Mouse (Mus musculus): ENCODE measurements around the gene Ide. TPM values are rescaled to one million over a fixed set of nuclear protein-coding genes. Genes with fewer than 3 reads are reported as not detected.

Ide gene
- polyA plus RNA-seq, 1 experiment from 2014 or later: 16.5 TPM

DNA sequence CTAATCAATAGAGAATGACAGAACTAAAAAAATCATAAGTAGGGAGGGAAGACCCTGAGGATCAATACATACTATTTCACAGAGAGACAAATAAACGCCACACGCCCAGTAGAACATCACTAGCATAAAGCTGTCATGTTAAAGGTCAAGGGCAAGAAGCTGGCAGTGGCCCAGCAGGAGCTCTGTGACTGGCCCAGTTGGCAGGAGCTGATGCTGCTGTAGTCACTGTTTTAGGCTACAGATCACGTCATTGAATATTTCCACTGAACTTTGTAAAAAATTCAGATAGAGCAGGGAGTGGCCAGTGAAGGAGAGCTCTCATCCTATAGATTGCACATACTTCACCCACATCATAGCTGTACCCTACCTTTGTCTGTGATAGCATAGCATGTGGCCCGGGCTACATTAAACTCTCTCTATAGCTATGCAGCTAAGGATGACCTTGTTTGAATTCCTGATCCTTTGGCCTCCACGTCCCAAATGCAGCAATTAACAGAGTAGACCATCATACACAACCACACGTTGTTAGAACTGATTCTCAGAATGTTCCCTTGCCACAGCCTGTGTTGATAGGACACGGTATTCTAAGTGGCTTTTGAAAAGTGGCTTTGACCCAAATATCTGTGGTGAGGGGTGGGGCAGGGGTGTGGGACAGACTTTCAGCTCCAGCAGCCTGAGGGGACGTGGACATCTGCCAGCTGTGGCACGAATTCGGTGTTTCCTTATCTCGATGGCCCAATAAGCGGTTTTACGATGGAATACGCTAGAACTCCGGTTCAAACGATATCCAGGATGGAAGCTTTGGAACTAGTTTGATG, 16.6 kb downstream of the Ide start:
- H3K36me3 ChIP-seq (replicated peaks; ENCODE audit: insufficient read depth, low read length): peaks cover 19% of the 10 kb centered on the region; the same call in 1 of the 2 replicates
- no peak overlapping the region for H3K4me3 ChIP-seq (ENCODE audit: low read depth, low read length)
- DNase-seq (peak; percentile 16), ATAC-seq (no peak)
- no peak overlapping the region for H3K4me2 ChIP-seq (ENCODE audit: low read depth, low read length)
- H3K27ac ChIP-seq (ENCODE audit: low read depth): no peak overlapping the region
- WGBS (ENCODE audit: insufficient replicate concordance): 73% methylated on average over 16 of the region's 16 CpGs
- no peaks in the 10 kb centered on the region for H3K27me3 ChIP-seq (ENCODE audit: insufficient read depth, low read length)
- TF ChIP-seq CTCF (IDR thresholded peaks at IDR 0.05; ENCODE audit: low read depth) (no peak), EP300 (IDR thresholded peaks at IDR 0.05; ENCODE audit: low read depth) (no peak)
- H3K9ac ChIP-seq (replicated peaks): no peak overlapping the region
- no peaks in the 10 kb centered on the region for H3K9me3 ChIP-seq (ENCODE audit: low read length)
- no peaks in the 10 kb centered on the region for H3K4me1 ChIP-seq (ENCODE audit: insufficient read depth)

DNA sequence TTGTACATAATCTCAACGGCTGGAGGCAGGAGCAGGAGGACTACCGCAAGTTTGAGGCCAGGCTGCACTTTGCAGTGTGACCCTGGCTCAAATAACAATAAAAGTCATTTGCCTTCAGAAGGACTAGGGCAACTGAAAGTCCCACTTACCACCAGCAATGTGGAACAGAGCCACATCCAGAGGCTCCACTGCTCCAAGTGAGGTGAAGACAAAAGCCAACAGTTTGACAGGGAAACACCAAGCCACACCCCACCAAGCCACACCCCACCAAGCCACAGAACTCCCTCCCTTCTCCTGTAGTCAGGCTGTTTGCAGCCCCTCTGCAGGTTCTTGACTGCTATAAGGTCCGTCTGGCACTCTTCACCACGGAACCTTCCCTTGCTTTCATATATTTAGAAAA, 20.3 kb downstream of the Ide start:
- peaks cover 44% of the 10 kb centered on the region; the same call in 1 of the 2 replicates for H3K36me3 ChIP-seq (replicated peaks; ENCODE audit: insufficient read depth, low read length)

DNA sequence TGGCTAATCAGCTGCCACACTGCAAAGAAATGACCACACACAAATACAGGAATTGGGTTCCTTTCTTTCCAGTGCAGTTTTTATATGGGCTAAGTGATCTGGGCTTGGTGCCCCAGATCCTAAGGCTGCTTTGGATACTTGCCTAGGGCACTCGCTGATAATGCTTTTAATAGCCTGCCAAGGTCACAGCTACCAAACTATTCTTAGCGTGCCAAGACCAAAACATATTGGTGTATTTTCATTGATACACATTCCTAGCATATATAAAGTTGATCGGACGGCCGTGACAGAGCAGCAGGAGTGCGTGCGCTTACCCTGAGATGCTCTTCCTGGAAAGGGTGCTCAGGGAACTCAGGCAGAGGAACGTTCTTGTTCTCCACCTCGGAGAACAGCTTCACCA, 22.6 kb downstream of the Ide start:
- Histone ChIP-seq H3K9ac (replicated peaks) (no peak overlapping the region), H3K4me2 (ENCODE audit: low read depth, low read length) (no peak overlapping the region), H3K36me3 (replicated peaks; ENCODE audit: insufficient read depth, low read length) (peaks cover 49% of the 10 kb centered on the region), H3K27ac (ENCODE audit: low read depth) (no peak overlapping the region), H3K4me1 (ENCODE audit: insufficient read depth) (no peaks in the 10 kb centered on the region), H3K27me3 (ENCODE audit: insufficient read depth, low read length) (no peaks in the 10 kb centered on the region), H3K4me3 (ENCODE audit: low read depth, low read length) (no peak overlapping the region), H3K9me3 (ENCODE audit: low read length) (no peaks in the 10 kb centered on the region)
- TF ChIP-seq EP300 (IDR thresholded peaks at IDR 0.05; ENCODE audit: low read depth) (no peak), CTCF (IDR thresholded peaks at IDR 0.05; ENCODE audit: low read depth) (no peak)
- DNase-seq: no peak
- ATAC-seq: no peak
- 86% methylated on average over 9 of the region's 9 CpGs for WGBS (ENCODE audit: insufficient replicate concordance)

More for the DNA sequence above, 20.3 kb downstream of the Ide start:
- DNase-seq (no peak), ATAC-seq (no peak)
- H3K4me1 ChIP-seq (ENCODE audit: insufficient read depth): no peaks in the 10 kb centered on the region
- no peak overlapping the region for H3K4me3 ChIP-seq (ENCODE audit: low read depth, low read length)
- TF ChIP-seq CTCF (IDR thresholded peaks at IDR 0.05; ENCODE audit: low read depth): no peak
- TF ChIP-seq EP300 (IDR thresholded peaks at IDR 0.05; ENCODE audit: low read depth): no peak
- no peak overlapping the region for H3K27ac ChIP-seq (ENCODE audit: low read depth)
- H3K9ac ChIP-seq (replicated peaks): no peak overlapping the region
- no peak overlapping the region for H3K4me2 ChIP-seq (ENCODE audit: low read depth, low read length)
- WGBS (ENCODE audit: insufficient replicate concordance): 86% methylated on average over 4 of the region's 4 CpGs
- no peaks in the 10 kb centered on the region for H3K9me3 ChIP-seq (ENCODE audit: low read length)
- no peaks in the 10 kb centered on the region for H3K27me3 ChIP-seq (ENCODE audit: insufficient read depth, low read length)

DNA sequence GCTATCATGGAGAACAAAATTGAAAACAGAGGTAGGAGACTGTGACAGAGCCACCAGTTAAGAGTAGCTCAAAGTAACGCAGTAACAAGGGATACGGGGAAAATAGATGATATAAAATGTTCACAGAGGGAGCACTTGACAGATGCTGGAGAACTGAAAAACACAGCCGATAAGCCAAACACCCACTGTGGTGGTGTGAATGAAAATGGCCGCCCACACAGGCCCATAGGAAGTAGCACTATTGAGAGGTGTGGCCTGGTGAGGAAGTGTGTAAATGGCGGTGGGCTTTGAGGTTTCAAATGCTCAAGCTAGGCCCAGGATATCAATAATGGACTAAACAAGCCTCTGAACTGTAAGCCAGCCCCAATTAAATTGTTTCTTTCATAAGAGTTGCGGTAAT, 26.2 kb downstream of the Ide start:
- DNase-seq (no peak), ATAC-seq (no peak)
- no peak overlapping the region for H3K4me3 ChIP-seq (ENCODE audit: low read depth, low read length)
- no peak overlapping the region for H3K4me2 ChIP-seq (ENCODE audit: low read depth, low read length)
- no peaks in the 10 kb centered on the region for H3K27me3 ChIP-seq (ENCODE audit: insufficient read depth, low read length)
- 80% methylated on average over 6 of the region's 6 CpGs for WGBS (ENCODE audit: insufficient replicate concordance)
- H3K9me3 ChIP-seq (ENCODE audit: low read length): no peaks in the 10 kb centered on the region
- no peak overlapping the region for H3K27ac ChIP-seq (ENCODE audit: low read depth)
- H3K9ac ChIP-seq (replicated peaks): no peak overlapping the region
- H3K36me3 ChIP-seq (replicated peaks; ENCODE audit: insufficient read depth, low read length): peaks cover 47% of the 10 kb centered on the region
- no peaks in the 10 kb centered on the region for H3K4me1 ChIP-seq (ENCODE audit: insufficient read depth)
- no peak for TF ChIP-seq EP300 (IDR thresholded peaks at IDR 0.05; ENCODE audit: low read depth)
- no peak for TF ChIP-seq CTCF (IDR thresholded peaks at IDR 0.05; ENCODE audit: low read depth)

DNA sequence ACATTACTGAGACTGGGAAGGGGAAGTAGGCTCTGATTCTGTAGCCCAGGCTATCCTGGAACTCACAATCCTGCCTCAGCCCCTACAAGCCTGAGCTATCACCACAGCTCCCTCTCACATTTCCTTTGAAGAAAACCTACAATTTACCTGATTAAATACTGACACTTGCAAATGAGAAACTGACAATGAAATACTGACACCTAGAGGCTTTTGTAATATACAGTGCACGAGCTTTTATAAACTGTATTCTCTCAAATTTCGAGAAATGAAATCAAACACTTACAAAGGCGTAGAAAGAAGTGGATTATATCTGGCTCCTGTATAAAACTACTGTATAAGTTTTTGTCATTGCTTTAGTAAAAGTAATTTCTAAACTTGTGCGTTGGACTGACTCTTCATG, 27.5 kb downstream of the Ide start:
- no peak for TF ChIP-seq EP300 (IDR thresholded peaks at IDR 0.05; ENCODE audit: low read depth)
- no peak for TF ChIP-seq CTCF (IDR thresholded peaks at IDR 0.05; ENCODE audit: low read depth)
- Histone ChIP-seq H3K9ac (replicated peaks) (no peak overlapping the region), H3K27me3 (ENCODE audit: insufficient read depth, low read length) (no peaks in the 10 kb centered on the region), H3K36me3 (replicated peaks; ENCODE audit: insufficient read depth, low read length) (peaks cover 36% of the 10 kb centered on the region), H3K4me2 (ENCODE audit: low read depth, low read length) (no peak overlapping the region), H3K9me3 (ENCODE audit: low read length) (no peaks in the 10 kb centered on the region), H3K27ac (ENCODE audit: low read depth) (no peak overlapping the region), H3K4me3 (ENCODE audit: low read depth, low read length) (no peak overlapping the region), H3K4me1 (ENCODE audit: insufficient read depth) (no peaks in the 10 kb centered on the region)
- no peak for DNase-seq
- ATAC-seq: no peak
- WGBS (ENCODE audit: insufficient replicate concordance): 86% methylated on average over 4 of the region's 4 CpGs

DNA sequence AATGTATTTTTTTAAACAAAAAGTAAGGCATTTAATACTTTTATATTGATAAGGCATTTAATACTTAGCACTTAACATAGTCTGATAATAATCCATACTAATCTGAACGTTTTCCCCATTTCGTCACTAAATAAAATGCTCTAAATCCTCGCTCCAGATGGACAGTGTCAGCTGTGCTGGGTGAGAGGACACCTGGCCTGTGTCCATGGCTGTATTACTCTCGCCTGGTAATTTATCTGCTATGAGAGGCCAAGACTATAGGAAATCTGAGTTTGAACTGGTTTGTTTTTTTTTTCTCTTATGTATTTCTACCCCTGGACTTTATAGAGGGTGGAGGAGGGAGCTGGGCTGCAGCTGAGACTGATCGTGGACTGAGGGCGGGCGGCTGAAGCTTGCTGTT, 28.7 kb downstream of the Ide start:
- no peak for ATAC-seq

More for the DNA sequence above, 28.7 kb downstream of the Ide start:
- TF ChIP-seq EP300 (IDR thresholded peaks at IDR 0.05; ENCODE audit: low read depth) (no peak), CTCF (IDR thresholded peaks at IDR 0.05; ENCODE audit: low read depth) (no peak)
- no peak for DNase-seq
- Histone ChIP-seq H3K36me3 (replicated peaks; ENCODE audit: insufficient read depth, low read length) (peaks cover 25% of the 10 kb centered on the region), H3K4me1 (ENCODE audit: insufficient read depth) (no peaks in the 10 kb centered on the region), H3K9ac (replicated peaks) (no peak overlapping the region), H3K4me2 (ENCODE audit: low read depth, low read length) (no peak overlapping the region), H3K4me3 (ENCODE audit: low read depth, low read length) (no peak overlapping the region), H3K27ac (ENCODE audit: low read depth) (no peak overlapping the region), H3K9me3 (ENCODE audit: low read length) (no peaks in the 10 kb centered on the region), H3K27me3 (ENCODE audit: insufficient read depth, low read length) (no peaks in the 10 kb centered on the region)
- 82% methylated on average over 7 of the region's 7 CpGs for WGBS (ENCODE audit: insufficient replicate concordance)

Data from liver, postnatal 0 days (tissue).